Mouse (Mus musculus) stomach, postnatal 0 days (tissue): ENCODE data around the gene Ino80.
A peak's percentile ranks its signal among the peaks of the same experiment; 100 is the strongest.

Experiments
- CTCF ChIP-seq: IDR thresholded peaks from 2 replicates; pipeline ENCODE4 v1.5.1; 2016; ENCODE audit warnings: antibody characterized with exemption, low read depth, mild to moderate bottlenecking, moderate library complexity
- EP300 ChIP-seq: optimal IDR thresholded peaks from 2 replicates; pipeline ENCODE3; 2016; ENCODE audit warnings: antibody characterized with exemption

DNA sequence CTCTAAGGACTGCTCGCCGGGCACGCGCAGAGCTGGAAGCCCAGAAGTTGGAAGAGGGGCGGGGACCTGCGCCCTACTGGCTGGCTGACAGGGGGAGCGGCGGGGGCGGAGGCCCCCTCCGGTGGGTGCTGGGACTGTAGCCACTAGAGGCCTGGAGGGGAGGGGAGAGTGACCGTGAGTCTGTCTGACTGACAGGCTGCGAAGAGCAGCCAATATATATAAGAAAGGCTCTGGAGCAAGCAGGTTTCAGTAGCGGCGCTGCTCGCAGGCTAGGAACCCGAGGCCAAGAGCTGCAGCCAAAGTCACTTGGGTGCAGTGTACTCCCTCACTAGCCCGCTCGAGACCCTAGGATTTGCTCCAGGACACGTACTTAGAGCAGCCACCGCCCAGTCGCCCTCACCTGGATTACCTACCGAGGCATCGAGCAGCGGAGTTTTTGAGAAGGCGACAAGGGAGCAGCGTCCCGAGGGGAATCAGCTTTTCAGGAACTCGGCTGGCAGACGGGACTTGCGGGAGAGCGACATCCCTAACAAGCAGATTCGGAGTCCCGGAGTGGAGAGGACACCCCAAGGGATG lies 151.8 kb downstream of the Ino80 start, which contains the start of gene Dll4:
- TF ChIP-seq CTCF (peak; percentile 41), EP300 (no peak)
